Mouse (Mus musculus): Measurements from ENCODE around the gene Tfcp2. TPM values are rescaled to one million over a fixed set of nuclear protein-coding genes. Genes with fewer than 3 reads are reported as not detected.

The Tfcp2 gene
- polyA plus RNA-seq, 1 experiment from 2014 or later = 15.4 TPM

DNA sequence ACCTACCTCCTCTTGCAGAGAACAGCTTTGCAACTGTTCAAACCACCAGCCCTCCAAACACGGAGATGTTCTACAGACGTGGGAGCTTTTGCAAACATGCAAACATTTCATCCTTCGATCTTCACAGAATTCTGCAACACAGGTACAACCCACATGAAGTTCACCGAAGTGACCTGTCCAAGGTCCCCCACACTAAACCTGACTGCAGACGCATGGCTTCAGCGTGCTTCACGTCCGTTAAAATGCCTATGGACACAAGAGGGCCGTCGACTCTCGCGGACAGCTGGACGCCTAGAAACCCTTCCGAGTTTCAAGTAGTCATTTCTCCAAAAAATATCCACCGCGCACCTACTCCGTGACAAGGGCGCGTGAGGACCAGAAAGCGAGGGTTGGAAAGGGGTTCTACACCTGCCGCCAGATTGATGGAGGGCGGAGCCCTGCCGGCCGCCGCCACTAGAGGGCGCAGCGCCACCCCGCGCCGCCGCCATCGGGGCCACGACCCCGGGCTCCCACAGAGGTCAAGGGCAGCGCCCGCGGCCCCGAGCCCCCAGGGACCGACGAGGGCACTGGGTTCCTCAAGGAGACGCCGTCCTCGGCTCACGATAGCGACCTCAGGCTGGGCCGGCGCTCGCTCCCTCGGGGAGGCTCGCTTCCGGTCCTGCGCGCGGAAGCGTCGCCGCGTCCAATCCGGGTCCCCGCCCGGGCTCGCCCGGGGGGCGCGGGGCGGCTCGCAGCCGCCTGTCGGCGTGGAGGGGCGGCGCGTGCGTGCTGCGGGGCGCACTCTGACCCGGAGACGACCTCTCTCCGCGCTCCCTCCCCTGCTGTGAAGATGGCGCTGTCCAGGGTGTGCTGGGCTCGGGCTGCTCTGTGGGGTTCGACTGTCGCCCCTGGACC, 83.3 kb downstream of the Tfcp2 start, which contains the start of gene Letmd1:
Letmd1 (plus strand) TSS at position 729 of the 894 bp plus-strand sequence.
- Histone ChIP-seq H3K9ac (ENCODE audit: low read depth, low read length) (peak within 1 kb of the TSS; percentile 89), H3K27me3 (ENCODE audit: control insufficient read depth, insufficient read depth, low read length) (no peaks in the 10 kb centered on the region), H3K36me3 (ENCODE audit: control insufficient read depth, insufficient read depth, low read length) (peaks cover 3% of the 10 kb centered on the region; the same call in 1 of the 2 replicates), H3K4me1 (ENCODE audit: control insufficient read depth, insufficient read depth, low read length) (peaks cover 16% of the 10 kb centered on the region; the same call in 1 of the 2 replicates), H3K27ac (ENCODE audit: low read depth, low read length) (peak within 1 kb of the TSS; percentile 83), H3K4me2 (peak within 1 kb of the TSS; percentile 91), H3K9me3 (replicated peaks; ENCODE audit: control insufficient read depth, low read length) (no peaks in the 10 kb centered on the region), H3K4me3 (ENCODE audit: low read depth, low read length) (peak within 1 kb of the TSS; percentile 85)
- 2% methylated on average over 66 of the region's 84 CpGs for WGBS (ENCODE audit: insufficient replicate concordance)
- peak; percentile 87 for ATAC-seq (replicated peaks; ENCODE audit: insufficient number of reproducible peaks, low FRiP score, low TSS enrichment)

DNA sequence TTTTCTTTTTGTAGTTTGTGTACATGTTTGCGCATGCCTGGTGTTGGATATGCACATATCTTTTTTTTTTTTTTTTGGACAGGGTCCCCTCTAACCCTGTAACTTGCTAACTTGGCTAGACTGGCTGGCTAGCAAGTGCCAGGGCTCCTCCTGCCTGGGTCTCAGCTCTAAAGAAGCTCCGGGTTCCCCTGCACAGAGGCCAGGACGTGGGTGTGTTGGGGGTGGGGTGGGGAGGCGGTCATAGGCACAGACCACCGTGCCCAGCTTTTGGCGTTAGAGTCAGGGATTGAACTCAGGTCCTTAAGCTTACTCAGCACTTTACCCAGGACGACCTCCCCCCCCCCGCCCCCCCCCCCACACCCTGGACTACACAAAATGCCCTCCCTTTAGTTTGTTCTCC, 84.1 kb downstream of the Tfcp2 start:
- WGBS (ENCODE audit: insufficient replicate concordance) = 36% methylated on average over 8 of the region's 8 CpGs

DNA sequence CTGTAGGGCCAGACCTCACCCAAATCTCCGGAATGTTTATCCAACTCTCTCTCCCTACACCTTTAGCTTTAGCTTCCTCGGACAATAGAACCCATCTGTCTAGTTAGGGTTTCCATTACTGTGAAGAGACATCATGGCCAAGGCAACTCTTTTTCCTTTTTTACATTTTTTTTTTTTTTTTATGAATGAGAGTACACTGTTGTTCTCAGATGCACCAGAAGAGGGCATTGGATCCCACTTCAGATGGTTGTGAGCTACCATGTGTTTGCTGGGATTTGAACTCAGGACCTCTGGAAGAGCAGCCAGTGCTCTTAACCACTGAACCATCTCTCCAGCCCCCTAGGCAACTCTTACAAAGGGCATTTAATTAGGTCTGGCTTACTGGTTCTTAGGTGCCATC, 86.4 kb downstream of the Tfcp2 start:
- Histone ChIP-seq H3K4me1 (ENCODE audit: control insufficient read depth, insufficient read depth, low read length) (peaks cover 20% of the 10 kb centered on the region), H3K36me3 (ENCODE audit: control insufficient read depth, insufficient read depth, low read length) (no peaks in the 10 kb centered on the region), H3K27ac (ENCODE audit: low read depth, low read length) (no peak overlapping the region), H3K27me3 (ENCODE audit: control insufficient read depth, insufficient read depth, low read length) (no peaks in the 10 kb centered on the region), H3K9ac (ENCODE audit: low read depth, low read length) (no peak overlapping the region), H3K9me3 (replicated peaks; ENCODE audit: control insufficient read depth, low read length) (no peaks in the 10 kb centered on the region), H3K4me2 (no peak overlapping the region), H3K4me3 (ENCODE audit: low read depth, low read length) (no peak overlapping the region)
- no peak for ATAC-seq (replicated peaks; ENCODE audit: insufficient number of reproducible peaks, low FRiP score, low TSS enrichment)
- WGBS (ENCODE audit: insufficient replicate concordance) = 71% methylated on average over 2 of the region's 2 CpGs

More for the DNA sequence above, 84.1 kb downstream of the Tfcp2 start:
- H3K27me3 ChIP-seq (ENCODE audit: control insufficient read depth, insufficient read depth, low read length) = no peaks in the 10 kb centered on the region
- no peak overlapping the region; the same call in 1 of the 2 replicates for H3K9ac ChIP-seq (ENCODE audit: low read depth, low read length)
- peaks cover 3% of the 10 kb centered on the region; the same call in 1 of the 2 replicates for H3K36me3 ChIP-seq (ENCODE audit: control insufficient read depth, insufficient read depth, low read length)
- peak overlapping the region; percentile 85 for H3K4me3 ChIP-seq (ENCODE audit: low read depth, low read length)
- H3K9me3 ChIP-seq (replicated peaks; ENCODE audit: control insufficient read depth, low read length) = no peaks in the 10 kb centered on the region
- no peak for ATAC-seq (replicated peaks; ENCODE audit: insufficient number of reproducible peaks, low FRiP score, low TSS enrichment)
- H3K27ac ChIP-seq (ENCODE audit: low read depth, low read length) = no peak overlapping the region
- peaks cover 16% of the 10 kb centered on the region; the same call in 1 of the 2 replicates for H3K4me1 ChIP-seq (ENCODE audit: control insufficient read depth, insufficient read depth, low read length)
- peak overlapping the region; percentile 91 for H3K4me2 ChIP-seq

DNA sequence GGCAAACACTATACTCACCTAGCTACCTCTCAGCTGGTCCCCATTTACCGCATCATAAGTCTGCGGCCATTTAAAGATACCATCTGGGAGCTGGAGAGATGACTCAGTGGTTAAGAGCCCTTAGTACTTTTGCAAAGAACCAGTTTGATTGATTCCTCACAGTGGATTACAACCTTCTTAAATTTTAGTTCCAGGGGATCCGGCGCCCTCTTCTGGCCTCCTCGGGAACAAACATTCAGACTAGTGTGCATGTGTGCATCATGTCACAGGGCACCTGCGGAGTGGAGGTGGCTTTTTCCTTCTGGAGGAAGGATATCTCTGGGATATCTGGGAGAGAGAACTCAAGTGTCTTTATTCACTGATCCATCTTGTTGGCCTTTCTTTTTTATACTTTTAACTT, 88.1 kb downstream of the Tfcp2 start:
- 22% methylated on average over 6 of the region's 6 CpGs for WGBS (ENCODE audit: insufficient replicate concordance)
- Histone ChIP-seq H3K36me3 (ENCODE audit: control insufficient read depth, insufficient read depth, low read length) (no peaks in the 10 kb centered on the region), H3K4me3 (ENCODE audit: low read depth, low read length) (no peak overlapping the region), H3K27me3 (ENCODE audit: control insufficient read depth, insufficient read depth, low read length) (0 out of 2 replicates have a peak, but pooled peaks cover 4% of the 10 kb centered on the region), H3K27ac (ENCODE audit: low read depth, low read length) (no peak overlapping the region), H3K4me2 (no peak overlapping the region), H3K9ac (ENCODE audit: low read depth, low read length) (no peak overlapping the region), H3K4me1 (ENCODE audit: control insufficient read depth, insufficient read depth, low read length) (peaks cover 10% of the 10 kb centered on the region), H3K9me3 (replicated peaks; ENCODE audit: control insufficient read depth, low read length) (no peaks in the 10 kb centered on the region)
- no peak for ATAC-seq (replicated peaks; ENCODE audit: insufficient number of reproducible peaks, low FRiP score, low TSS enrichment)

DNA sequence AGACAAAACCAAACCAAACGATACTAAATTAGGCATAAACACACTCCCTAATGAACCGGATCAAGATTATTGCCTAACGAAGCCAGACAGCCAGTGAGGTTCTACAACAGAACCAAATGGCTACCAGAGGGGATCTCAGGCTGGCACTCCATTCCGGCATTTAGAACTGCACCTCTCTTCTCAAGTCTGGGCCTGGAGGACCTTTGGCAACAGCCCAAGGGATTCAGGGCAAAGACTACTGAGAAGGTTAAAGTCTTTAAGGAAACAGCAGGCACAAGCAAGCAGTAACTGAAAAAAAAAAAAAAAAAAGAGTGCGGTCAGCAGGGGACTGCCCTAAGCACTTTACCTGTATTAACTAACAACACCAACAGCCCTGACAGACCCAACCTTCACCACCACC, 89.7 kb downstream of the Tfcp2 start:
- no peak overlapping the region for H3K4me3 ChIP-seq (ENCODE audit: low read depth, low read length)
- H3K4me2 ChIP-seq = no peak overlapping the region
- 81% methylated on average over 4 of the region's 5 CpGs for WGBS (ENCODE audit: insufficient replicate concordance)
- no peak overlapping the region for H3K27ac ChIP-seq (ENCODE audit: low read depth, low read length)
- H3K4me1 ChIP-seq (ENCODE audit: control insufficient read depth, insufficient read depth, low read length) = peaks cover 4% of the 10 kb centered on the region
- no peaks in the 10 kb centered on the region for H3K9me3 ChIP-seq (replicated peaks; ENCODE audit: control insufficient read depth, low read length)
- H3K36me3 ChIP-seq (ENCODE audit: control insufficient read depth, insufficient read depth, low read length) = no peaks in the 10 kb centered on the region
- no peak overlapping the region for H3K9ac ChIP-seq (ENCODE audit: low read depth, low read length)
- 0 out of 2 replicates have a peak, but pooled peaks cover 4% of the 10 kb centered on the region for H3K27me3 ChIP-seq (ENCODE audit: control insufficient read depth, insufficient read depth, low read length)
- ATAC-seq (replicated peaks; ENCODE audit: insufficient number of reproducible peaks, low FRiP score, low TSS enrichment) = no peak

DNA sequence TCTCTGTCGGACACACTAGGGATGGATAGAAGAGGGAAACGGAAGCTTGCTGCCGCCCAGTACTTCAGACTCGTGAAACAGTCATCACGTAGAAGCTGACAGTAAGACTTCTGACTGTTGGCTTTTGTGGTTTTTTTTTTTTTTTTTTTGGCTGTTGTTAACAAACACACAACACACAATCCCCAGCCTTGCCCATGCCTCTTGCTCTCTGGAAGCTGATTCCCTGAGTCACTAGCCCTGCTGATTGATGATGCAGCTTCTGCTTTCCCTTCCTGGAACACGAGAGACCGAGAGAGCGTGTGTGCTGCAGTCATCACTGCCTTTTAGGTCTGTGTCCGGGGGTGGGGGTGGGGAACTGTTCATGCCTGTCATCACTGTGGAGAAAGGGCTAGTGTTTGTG, 90.2 kb downstream of the Tfcp2 start:
- Histone ChIP-seq H3K27ac (ENCODE audit: low read depth, low read length) (no peak overlapping the region), H3K36me3 (ENCODE audit: control insufficient read depth, insufficient read depth, low read length) (no peaks in the 10 kb centered on the region), H3K4me3 (ENCODE audit: low read depth, low read length) (no peak overlapping the region), H3K9ac (ENCODE audit: low read depth, low read length) (no peak overlapping the region), H3K4me1 (ENCODE audit: control insufficient read depth, insufficient read depth, low read length) (peaks cover 4% of the 10 kb centered on the region), H3K27me3 (ENCODE audit: control insufficient read depth, insufficient read depth, low read length) (0 out of 2 replicates have a peak, but pooled peaks cover 4% of the 10 kb centered on the region), H3K9me3 (replicated peaks; ENCODE audit: control insufficient read depth, low read length) (no peaks in the 10 kb centered on the region), H3K4me2 (no peak overlapping the region)
- no peak for ATAC-seq (replicated peaks; ENCODE audit: insufficient number of reproducible peaks, low FRiP score, low TSS enrichment)
- 56% methylated on average over 9 of the region's 9 CpGs for WGBS (ENCODE audit: insufficient replicate concordance)

DNA sequence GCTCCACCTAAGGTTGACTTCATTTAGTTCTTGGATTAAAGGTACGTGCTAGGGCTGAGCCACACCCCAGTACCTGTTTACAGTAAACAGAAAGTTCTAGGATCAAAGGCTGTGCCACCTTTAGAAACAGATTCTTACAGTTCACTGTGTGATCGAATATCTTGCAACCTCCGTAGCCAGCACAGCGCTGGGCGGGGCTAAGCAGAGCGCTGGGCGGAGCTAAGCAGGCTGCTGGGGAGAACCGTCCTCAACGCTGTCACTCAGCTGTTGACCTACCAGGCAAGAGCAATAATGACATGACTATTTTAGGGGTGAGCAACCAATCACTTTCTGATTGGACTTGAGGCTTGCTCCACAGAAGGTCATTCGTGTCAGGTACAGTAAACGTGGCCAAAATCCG, 90.9 kb downstream of the Tfcp2 start:
- H3K9me3 ChIP-seq (replicated peaks; ENCODE audit: control insufficient read depth, low read length) = no peaks in the 10 kb centered on the region
- 0 out of 2 replicates have a peak, but pooled peaks cover 4% of the 10 kb centered on the region for H3K27me3 ChIP-seq (ENCODE audit: control insufficient read depth, insufficient read depth, low read length)
- peaks cover 4% of the 10 kb centered on the region for H3K4me1 ChIP-seq (ENCODE audit: control insufficient read depth, insufficient read depth, low read length)
- H3K4me2 ChIP-seq = peak overlapping the region; percentile 52
- 9% methylated on average over 12 of the region's 12 CpGs for WGBS (ENCODE audit: insufficient replicate concordance)
- H3K27ac ChIP-seq (ENCODE audit: low read depth, low read length) = no peak overlapping the region
- peak overlapping the region; percentile 14; the same call in 1 of the 2 replicates for H3K4me3 ChIP-seq (ENCODE audit: low read depth, low read length)
- ATAC-seq (replicated peaks; ENCODE audit: insufficient number of reproducible peaks, low FRiP score, low TSS enrichment) = no peak
- no peaks in the 10 kb centered on the region for H3K36me3 ChIP-seq (ENCODE audit: control insufficient read depth, insufficient read depth, low read length)
- H3K9ac ChIP-seq (ENCODE audit: low read depth, low read length) = no peak overlapping the region

DNA sequence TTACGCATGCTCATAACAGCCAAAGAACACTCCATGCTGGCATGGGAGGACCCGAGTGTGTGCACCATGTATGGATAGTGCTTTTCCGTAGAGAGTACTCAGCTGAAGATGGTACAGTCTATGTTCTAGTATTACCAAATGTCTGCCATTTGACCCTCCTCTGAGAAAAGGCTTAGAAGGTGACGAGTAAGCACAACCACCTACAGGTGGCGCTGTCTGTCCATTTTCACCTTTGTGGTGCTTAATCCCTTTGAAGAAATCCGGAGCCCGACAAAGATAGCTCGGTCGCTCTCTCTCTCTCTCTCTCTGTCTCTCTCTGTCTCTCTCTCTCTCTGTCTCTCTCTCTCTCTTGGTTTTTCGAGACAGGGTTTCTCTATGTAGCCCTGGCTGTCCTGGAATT, 93.8 kb downstream of the Tfcp2 start:
- Histone ChIP-seq H3K9me3 (replicated peaks; ENCODE audit: control insufficient read depth, low read length) (no peaks in the 10 kb centered on the region), H3K27ac (ENCODE audit: low read depth, low read length) (no peak overlapping the region), H3K4me2 (no peak overlapping the region), H3K27me3 (ENCODE audit: control insufficient read depth, insufficient read depth, low read length) (0 out of 2 replicates have a peak, but pooled peaks cover 4% of the 10 kb centered on the region), H3K9ac (ENCODE audit: low read depth, low read length) (no peak overlapping the region), H3K36me3 (ENCODE audit: control insufficient read depth, insufficient read depth, low read length) (no peaks in the 10 kb centered on the region), H3K4me1 (ENCODE audit: control insufficient read depth, insufficient read depth, low read length) (peaks cover 4% of the 10 kb centered on the region), H3K4me3 (ENCODE audit: low read depth, low read length) (no peak overlapping the region)
- ATAC-seq (replicated peaks; ENCODE audit: insufficient number of reproducible peaks, low FRiP score, low TSS enrichment) = no peak
- 35% methylated on average over 10 of the region's 10 CpGs for WGBS (ENCODE audit: insufficient replicate concordance)
